In genomic region chr16:94312663-94313228, GRCm38 (mm10) we compare ENCODE assay signal across 8 mouse cellular contexts. TPM values are rescaled to one million over a fixed set of nuclear protein-coding genes. Genes with fewer than 3 reads are reported as not detected.
A peak's percentile ranks its signal among the peaks of the same experiment; 100 is the strongest.
DNase-seq lines count a peak whose midpoint lies in the region; ATAC-seq and TF ChIP-seq lines count a peak whose summit lies in the region.

No protein-coding gene starts in this region.

- 0% methylated on average over 20 of the region's 20 CpGs for WGBS in embryonic facial prominence, embryonic 14.5 days
- under 1% methylated on average over 20 of the region's 20 CpGs for WGBS in limb, embryonic 14.5 days
- WGBS in midbrain, embryonic 16.5 days, result under 1% methylated on average over 20 of the region's 20 CpGs

- peak; percentile 92 for ATAC-seq in embryonic facial prominence, embryonic 14.5 days (ENCODE audit: low read depth)
- ATAC-seq in limb, embryonic 14.5 days (ENCODE audit: low FRiP score, low read depth), result peak; percentile 87
- peak; percentile 94 for ATAC-seq in midbrain, embryonic 16.5 days

- H3K36me3 ChIP-seq in embryonic facial prominence, embryonic 14.5 days (ENCODE audit: control insufficient read depth, insufficient read depth, low read length), result no peaks in the 10 kb centered on the region
- H3K36me3 ChIP-seq in limb, embryonic 14.5 days (ENCODE audit: control insufficient read depth, insufficient read depth, low read length), result no peaks in the 10 kb centered on the region
- H3K36me3 ChIP-seq in midbrain, embryonic 16.5 days (ENCODE audit: control insufficient read depth, insufficient read depth, low read length), result no peaks in the 10 kb centered on the region

- TF ChIP-seq POLR2A in limb, embryonic 14.5 days (IDR thresholded peaks at IDR 0.05; ENCODE audit: borderline replicate concordance, extremely low read depth, insufficient read depth, insufficient read length), result peak; percentile 55; the same call in 1 of the 2 replicates

- peaks cover 21% of the 10 kb centered on the region for H3K4me1 ChIP-seq in embryonic facial prominence, embryonic 14.5 days (ENCODE audit: control insufficient read depth, insufficient read depth, low read length)
- peaks cover 9% of the 10 kb centered on the region for H3K4me1 ChIP-seq in limb, embryonic 14.5 days (ENCODE audit: control insufficient read depth, insufficient read depth, low read length)
- H3K4me1 ChIP-seq in midbrain, embryonic 16.5 days (ENCODE audit: control insufficient read depth, insufficient read depth, low read length), result peaks cover 16% of the 10 kb centered on the region

- H3K4me2 ChIP-seq in embryonic facial prominence, embryonic 14.5 days (ENCODE audit: low read depth, low read length), result peak overlapping the region; percentile 90
- H3K4me2 ChIP-seq in limb, embryonic 14.5 days (replicated peaks; ENCODE audit: low read depth, low read length, severe bottlenecking), result peak overlapping the region; percentile 87
- H3K4me2 ChIP-seq in midbrain, embryonic 16.5 days (ENCODE audit: low read length), result peak overlapping the region; percentile 48

- peak overlapping the region; percentile 66 for H3K4me3 ChIP-seq in embryonic facial prominence, embryonic 14.5 days (ENCODE audit: low read depth, low read length)
- peak overlapping the region; percentile 56 for H3K4me3 ChIP-seq in limb, embryonic 14.5 days (replicated peaks; ENCODE audit: low read length)
- H3K4me3 ChIP-seq in midbrain, embryonic 16.5 days (ENCODE audit: low read depth, low read length), result peak overlapping the region; percentile 64

- peak overlapping the region; percentile 90 for H3K9ac ChIP-seq in embryonic facial prominence, embryonic 14.5 days (ENCODE audit: low read depth, low read length)
- peak overlapping the region; percentile 71 for H3K9ac ChIP-seq in limb, embryonic 14.5 days (ENCODE audit: low read depth, low read length, severe bottlenecking)
- peak overlapping the region; percentile 73 for H3K9ac ChIP-seq in midbrain, embryonic 16.5 days (ENCODE audit: low read depth, low read length)

- H3K27ac ChIP-seq in embryonic facial prominence, embryonic 14.5 days (replicated peaks; ENCODE audit: low read depth, low read length), result peak overlapping the region; percentile 98
- H3K27ac ChIP-seq in limb, embryonic 14.5 days (replicated peaks; ENCODE audit: low read depth, low read length), result peak overlapping the region; percentile 99
- H3K27ac ChIP-seq in midbrain, embryonic 16.5 days (ENCODE audit: low read length), result peak overlapping the region; percentile 100

- no peaks in the 10 kb centered on the region for H3K9me3 ChIP-seq in embryonic facial prominence, embryonic 14.5 days (ENCODE audit: control insufficient read depth, low read length)
- H3K9me3 ChIP-seq in limb, embryonic 14.5 days (ENCODE audit: control insufficient read depth, low read length), result no peaks in the 10 kb centered on the region
- H3K9me3 ChIP-seq in midbrain, embryonic 16.5 days (replicated peaks; ENCODE audit: control insufficient read depth, low read length, poor library complexity, severe bottlenecking), result no peaks in the 10 kb centered on the region

- no peaks in the 10 kb centered on the region for H3K27me3 ChIP-seq in embryonic facial prominence, embryonic 14.5 days (replicated peaks; ENCODE audit: control insufficient read depth, insufficient read depth, low read length)
- no peaks in the 10 kb centered on the region for H3K27me3 ChIP-seq in limb, embryonic 14.5 days (ENCODE audit: control insufficient read depth, insufficient read depth, low read length)
- no peaks in the 10 kb centered on the region for H3K27me3 ChIP-seq in midbrain, embryonic 16.5 days (ENCODE audit: control insufficient read depth, insufficient read depth, low read depth, low read length)

- peak; percentile 98 for DNase-seq in 416B (ENCODE audit: low read depth)
- peak; percentile 39 to 57 for DNase-seq in adrenal gland, postnatal 4 days (ENCODE audit: low spot score in 2 of 2)
- DNase-seq in embryonic facial prominence, embryonic 14.5 days (ENCODE audit: low spot score), result peak; percentile 97
- DNase-seq in heart, adult 8-10 months (ENCODE audit: low spot score), result peak; percentile 76
- peak; percentile 80 for DNase-seq in kidney, adult 9 months
- peak; percentile 92 for DNase-seq in limb, embryonic 14.5 days (ENCODE audit: low spot score)
- peak; percentile 54 to 78 for DNase-seq in spleen, postnatal 10 days (ENCODE audit: low spot score in 2 of 2)

RNA-seq across cellular contexts. Expression of gene Hlcs, which starts 0.6 kb away (rescaled TPM):
- 10 to 100 TPM; 20.6 to 23.1 TPM for total RNA-seq in adrenal gland, postnatal 4 days (2021)
- polyA plus RNA-seq in embryonic facial prominence, embryonic 14.5 days (2014; fragmentation: Nextera tagmentation; extraction: Ambion mirVana), result 6.8 and 8.2 TPM in 2 replicates
- total RNA-seq in heart, adult 8-10 months (2022), result 10 to 100 TPM in 2 of 4 experiments, 1 to 10 TPM in 2; 6.1 to 10.7 (median 8.9) TPM
- 6.1 and 7.1 TPM in 2 replicates for polyA plus RNA-seq in limb, embryonic 14.5 days (2012; rRNA removed)
- 6.3 and 6.4 TPM in 2 replicates for polyA plus RNA-seq in limb, embryonic 14.5 days (2014; fragmentation: Nextera tagmentation; extraction: Ambion mirVana)
- polyA plus RNA-seq in midbrain, embryonic 16.5 days (2015; fragmentation: Nextera tagmentation; extraction: Ambion mirVana), result 8.6 and 10.4 TPM in 2 replicates

RNA-seq across cellular contexts. Expression of gene Ripply3, which starts 15.5 kb away (rescaled TPM):
- 1 to 10 TPM; 5.5 to 6.2 TPM for total RNA-seq in adrenal gland, postnatal 4 days (2021)
- 4.9 and 6.9 TPM in 2 replicates for polyA plus RNA-seq in embryonic facial prominence, embryonic 14.5 days (2014; fragmentation: Nextera tagmentation; extraction: Ambion mirVana)
- total RNA-seq in heart, adult 8-10 months (2022), result 1 to 10 TPM; 4.1 to 4.5 (median 4.3) TPM
- polyA plus RNA-seq in limb, embryonic 14.5 days (2012; rRNA removed), result 2.3 and 2.9 TPM in 2 replicates
- 5.2 TPM in 2 replicates for polyA plus RNA-seq in limb, embryonic 14.5 days (2014; fragmentation: Nextera tagmentation; extraction: Ambion mirVana)
- 0.46 and 1.2 TPM in 2 replicates for polyA plus RNA-seq in midbrain, embryonic 16.5 days (2015; fragmentation: Nextera tagmentation; extraction: Ambion mirVana)

RNA-seq across cellular contexts. Expression of gene Ttc3, which starts 57.7 kb away (rescaled TPM):
- total RNA-seq in adrenal gland, postnatal 4 days (2021), result 100 to 1,000 TPM; 163 to 178 TPM
- 270 and 324 TPM in 2 replicates for polyA plus RNA-seq in embryonic facial prominence, embryonic 14.5 days (2014; fragmentation: Nextera tagmentation; extraction: Ambion mirVana)
- 10 to 100 TPM; 74.5 to 84.2 (median 76.6) TPM for total RNA-seq in heart, adult 8-10 months (2022)
- polyA plus RNA-seq in limb, embryonic 14.5 days (2012; rRNA removed), result 113 and 123 TPM in 2 replicates
- 294 and 297 TPM in 2 replicates for polyA plus RNA-seq in limb, embryonic 14.5 days (2014; fragmentation: Nextera tagmentation; extraction: Ambion mirVana)
- polyA plus RNA-seq in midbrain, embryonic 16.5 days (2015; fragmentation: Nextera tagmentation; extraction: Ambion mirVana), result 1,007 and 1,053 TPM in 2 replicates

RNA-seq across cellular contexts. Expression of gene Pigp, which starts 58.9 kb away (rescaled TPM):
- total RNA-seq in adrenal gland, postnatal 4 days (2021), result 100 to 1,000 TPM; 101 to 106 TPM
- polyA plus RNA-seq in embryonic facial prominence, embryonic 14.5 days (2014; fragmentation: Nextera tagmentation; extraction: Ambion mirVana), result 125 and 131 TPM in 2 replicates
- total RNA-seq in heart, adult 8-10 months (2022), result 100 to 1,000 TPM; 130 to 147 (median 134) TPM
- polyA plus RNA-seq in limb, embryonic 14.5 days (2012; rRNA removed), result 75.3 and 83.2 TPM in 2 replicates
- polyA plus RNA-seq in limb, embryonic 14.5 days (2014; fragmentation: Nextera tagmentation; extraction: Ambion mirVana), result 86.3 and 101 TPM in 2 replicates
- 113 and 135 TPM in 2 replicates for polyA plus RNA-seq in midbrain, embryonic 16.5 days (2015; fragmentation: Nextera tagmentation; extraction: Ambion mirVana)

Comparison
In these comparisons a context has a peak if more than half of its experiments do, and no peak if none do; other contexts are left out.
1. Peak in every context shown above with its lines: DNase-seq, ATAC-seq, H3K4me3 ChIP-seq and H3K27ac ChIP-seq.
2. DNase-seq: peak in every context shown above with its lines; median percentile 98 in 416B; 97 in embryonic facial prominence, embryonic 14.5 days; 92 in limb, embryonic 14.5 days; 80 in kidney, adult 9 months; 76 in heart, adult 8-10 months; 66 in spleen, postnatal 10 days; 48 in adrenal gland, postnatal 4 days.